Mouse (Mus musculus): ENCODE results near the gene Gm21943.
"Not testable (repeated sequence)": the region's sequence is repeated elsewhere in the genome, so short reads cannot be mapped to it uniquely, and the experiment has no call there.

Gm21943 gene

GRCm38 (mm10) chrY:57533644-57534043 is at the start of gene Gm21943:
Gene Gm21943, minus strand, starts transcription at chrY:57533744.
- DNase-seq (ENCODE audit: low read depth, low spot score): not testable (repeated sequence)

Data from A20 (cell line).